Mouse (Mus musculus) skeletal muscle tissue, adult 2 months (tissue): Measurements from ENCODE around the gene Psme3.
A peak's percentile ranks its signal among the peaks of the same experiment; 100 is the strongest.
"Not testable (repeated sequence)": the region's sequence is repeated elsewhere in the genome, so short reads cannot be mapped to it uniquely, and the experiment has no call there.

Experiments
- DNase-seq: peaks from one replicate; pipeline ENCODE4 v3.0.0-alpha.2; 2012; ENCODE audit warnings: low read depth, low spot score

The Psme3 gene

GRCm38 (mm10) chr11:101312150-101312549 is 3.9 kb upstream of the Psme3 start:
- no peak for DNase-seq

GRCm38 (mm10) chr11:101314567-101314966 is 1.4 kb upstream of the Psme3 start:
- DNase-seq: no peak

DNA sequence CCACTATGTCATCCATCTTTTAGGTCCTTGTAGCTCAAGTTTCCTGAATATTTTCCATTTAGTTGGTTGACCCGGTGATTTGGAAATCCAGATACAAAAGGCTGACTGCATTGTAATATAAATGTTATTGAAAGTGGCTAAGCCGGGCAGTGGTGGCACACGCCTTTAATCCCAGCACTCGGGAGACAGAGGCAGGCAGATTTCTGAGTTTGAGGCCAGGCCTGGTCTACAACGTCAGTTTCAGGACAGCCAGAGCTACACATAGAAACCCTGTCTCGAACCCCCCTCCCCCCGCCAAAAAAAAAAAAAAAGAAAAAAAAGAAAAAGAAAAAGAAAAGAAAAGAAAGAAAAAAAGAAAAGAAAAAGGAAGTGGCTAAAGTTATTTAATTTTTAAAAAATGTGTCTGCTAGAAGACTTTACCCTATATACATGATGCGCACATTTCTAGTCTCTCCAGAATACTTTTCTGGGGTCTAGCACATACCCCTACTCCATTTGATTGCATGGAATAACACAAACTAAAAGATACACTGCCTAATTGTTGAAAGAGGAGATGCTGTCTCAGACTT is 847 bp upstream of the Psme3 start:
- DNase-seq: no peak

- DNase-seq: no peak
These were observed 496 bp downstream of the Psme3 start for GRCm38 (mm10) chr11:101316501-101316917.

DNA sequence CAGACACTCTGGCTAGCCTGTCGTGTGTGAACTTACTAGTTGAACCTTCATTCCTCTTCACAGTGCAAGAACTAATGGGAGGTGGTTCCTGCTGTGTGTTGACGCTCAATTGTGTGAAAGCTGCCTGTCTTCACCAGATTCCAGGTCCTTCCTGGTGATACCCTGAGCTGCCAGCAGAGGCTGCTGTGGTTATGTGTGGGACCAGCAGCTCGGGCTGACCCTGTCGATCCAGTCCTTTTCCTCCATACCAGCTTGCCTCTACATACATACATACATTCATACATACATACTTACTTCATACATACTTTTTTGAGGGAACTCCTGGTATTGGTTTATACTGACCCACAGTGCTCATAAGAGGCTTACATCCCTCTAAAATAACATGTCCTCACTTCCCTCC is 7.6 kb downstream of the Psme3 start:
- DNase-seq: no peak

GRCm38 (mm10) chr11:101324763-101325162 is 8.8 kb downstream of the Psme3 start, which contains the start of gene Aoc2:
Aoc2 (plus strand) TSS chr11:101325063.
- DNase-seq: no peak

GRCm38 (mm10) chr11:101325201-101325600 is 9.2 kb downstream of the Psme3 start:
- DNase-seq: not testable (repeated sequence)

GRCm38 (mm10) chr11:101326147-101326546 is 10.1 kb downstream of the Psme3 start:
- no peak for DNase-seq

DNA sequence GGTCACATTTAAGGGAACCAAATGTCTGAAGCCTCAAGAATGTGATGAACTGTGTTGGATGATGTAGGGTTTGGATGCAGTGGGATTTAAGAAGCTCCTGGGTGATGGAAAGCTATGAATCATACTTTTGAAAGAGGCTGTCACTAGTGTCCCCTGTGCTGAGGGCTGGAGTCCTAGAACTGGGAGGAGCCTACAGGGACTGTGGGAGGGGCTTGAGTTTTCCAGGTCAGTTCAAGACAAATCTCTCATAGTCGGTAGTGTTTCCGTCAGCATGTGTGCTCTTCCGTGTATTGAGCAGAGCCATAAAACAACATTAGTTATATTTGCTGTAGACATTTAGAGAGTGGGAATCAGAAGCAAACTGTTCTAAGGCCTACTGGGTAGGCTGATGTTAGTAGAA is 11.3 kb downstream of the Psme3 start:
- DNase-seq: no peak

DNA sequence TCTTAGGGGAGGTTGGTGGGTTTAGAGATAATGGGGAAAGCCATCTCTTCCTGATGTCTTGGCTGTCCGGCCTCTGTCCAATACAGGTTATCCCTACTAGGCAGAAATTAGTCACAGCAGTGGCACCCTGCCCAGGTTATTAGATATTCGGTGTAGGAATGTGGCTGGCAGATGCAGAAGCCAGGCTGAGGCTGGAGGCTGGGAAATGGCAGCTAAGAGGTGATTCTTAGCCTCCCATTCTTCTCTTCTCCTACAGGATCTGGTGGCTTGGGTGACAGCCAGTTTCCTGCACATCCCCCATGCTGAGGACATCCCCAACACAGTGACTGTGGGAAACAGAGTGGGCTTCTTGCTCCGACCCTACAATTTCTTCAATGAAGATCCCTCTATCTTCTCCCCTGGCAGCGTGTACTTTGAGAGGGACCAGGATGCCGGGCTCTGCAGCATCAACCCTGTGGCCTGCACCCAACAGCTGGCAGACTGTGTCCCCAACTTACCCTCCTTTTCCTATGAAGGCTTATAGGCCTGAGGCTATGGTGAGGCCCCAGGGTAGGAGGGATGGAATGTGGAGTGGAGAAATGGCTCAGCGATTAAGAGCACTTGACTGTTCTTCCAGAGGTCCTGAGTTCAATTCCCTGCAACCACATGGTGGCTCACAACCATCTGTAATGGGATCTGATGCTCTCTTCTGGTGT is 13.1 kb downstream of the Psme3 start:
- no peak for DNase-seq

DNA sequence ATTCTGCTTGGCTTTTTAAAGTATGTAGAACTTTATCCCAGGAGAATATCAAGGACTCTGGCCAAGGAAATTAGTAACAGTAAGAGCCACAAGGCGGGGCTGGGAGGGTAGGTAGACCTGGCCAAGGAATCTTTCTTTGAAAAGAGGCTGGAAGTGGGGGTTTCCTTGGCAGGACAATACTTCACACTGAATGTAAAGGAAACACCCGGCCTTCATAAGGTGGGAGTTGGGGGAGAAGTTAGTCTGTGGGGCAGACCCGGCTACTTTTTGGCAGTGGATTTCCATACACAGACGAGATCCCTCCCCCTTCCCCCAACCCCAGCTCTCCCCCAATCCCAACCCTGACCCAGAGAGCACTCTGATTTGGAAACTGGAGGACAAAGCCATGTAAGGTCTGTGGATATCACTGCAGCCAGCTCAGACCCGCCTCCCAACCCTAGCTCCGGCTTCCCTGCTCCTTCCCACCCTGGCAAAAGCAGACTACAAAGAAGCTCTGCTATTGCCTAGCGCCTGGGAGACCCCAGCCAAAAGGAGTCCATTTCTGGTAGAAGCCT is 14.4 kb downstream of the Psme3 start, which contains the start of gene Aoc3:
TSS of gene Aoc3 (plus strand) at position 235 of the 554 bp plus-strand sequence.
- peak; percentile 41 for DNase-seq

DNA sequence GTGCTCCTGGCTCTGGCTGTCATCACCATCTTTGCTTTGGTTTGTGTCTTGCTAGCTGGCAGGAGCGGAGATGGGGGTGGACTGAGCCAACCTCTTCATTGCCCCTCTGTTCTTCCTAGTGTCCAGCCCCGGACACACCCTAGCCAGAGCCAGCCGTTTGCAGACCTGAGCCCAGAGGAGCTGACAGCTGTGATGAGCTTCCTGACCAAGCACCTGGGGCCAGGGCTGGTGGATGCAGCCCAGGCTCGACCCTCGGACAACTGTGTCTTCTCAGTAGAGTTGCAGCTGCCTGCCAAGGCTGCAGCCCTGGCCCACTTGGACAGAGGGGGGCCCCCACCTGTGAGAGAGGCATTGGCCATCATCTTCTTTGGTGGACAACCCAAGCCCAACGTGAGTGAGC is 14.9 kb downstream of the Psme3 start:
- not testable (repeated sequence) for DNase-seq

- DNase-seq: no peak
These were observed 16.5 kb downstream of the Psme3 start for GRCm38 (mm10) chr11:101332537-101332936.

DNA sequence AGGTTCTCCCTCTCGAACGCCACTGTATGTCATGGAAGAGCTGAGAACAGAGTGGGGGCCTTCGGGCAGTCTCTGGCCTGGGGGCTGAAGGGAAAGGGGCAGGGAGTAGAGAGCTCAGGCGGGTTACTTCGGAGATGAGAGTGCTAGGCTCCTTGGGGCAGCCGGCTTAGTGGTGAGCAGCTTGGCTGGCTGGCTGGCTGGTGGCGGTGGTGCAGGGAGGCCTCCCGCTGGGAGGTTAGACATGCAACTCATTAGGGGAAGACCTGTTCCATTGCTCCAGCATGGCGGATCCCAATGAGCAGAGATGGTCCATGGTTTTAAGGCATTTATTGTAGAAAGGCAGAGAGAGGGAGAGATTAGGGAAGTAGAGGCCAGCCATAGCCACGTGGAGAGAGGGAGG is 18.0 kb downstream of the Psme3 start:
- no peak for DNase-seq

GRCm38 (mm10) chr11:101334516-101334915 is 18.5 kb downstream of the Psme3 start:
- DNase-seq: no peak

DNA sequence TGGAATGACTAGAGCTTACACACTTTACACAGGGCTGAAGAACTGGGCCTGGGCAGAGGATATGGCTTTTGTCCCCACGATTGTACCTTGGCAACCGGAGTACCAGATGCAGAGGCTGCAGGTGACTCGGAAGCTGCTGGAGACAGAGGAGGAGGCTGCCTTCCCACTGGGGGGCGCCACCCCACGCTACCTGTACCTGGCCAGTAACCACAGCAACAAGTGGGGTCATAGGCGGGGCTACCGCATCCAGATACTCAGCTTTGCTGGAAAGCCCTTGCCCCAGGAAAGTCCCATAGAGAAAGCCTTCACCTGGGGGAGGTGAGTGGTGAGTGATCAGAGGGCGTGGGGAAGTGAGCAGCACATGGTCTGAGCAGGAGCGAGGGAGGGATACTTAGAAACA is 19.7 kb downstream of the Psme3 start:
- no peak for DNase-seq

DNA sequence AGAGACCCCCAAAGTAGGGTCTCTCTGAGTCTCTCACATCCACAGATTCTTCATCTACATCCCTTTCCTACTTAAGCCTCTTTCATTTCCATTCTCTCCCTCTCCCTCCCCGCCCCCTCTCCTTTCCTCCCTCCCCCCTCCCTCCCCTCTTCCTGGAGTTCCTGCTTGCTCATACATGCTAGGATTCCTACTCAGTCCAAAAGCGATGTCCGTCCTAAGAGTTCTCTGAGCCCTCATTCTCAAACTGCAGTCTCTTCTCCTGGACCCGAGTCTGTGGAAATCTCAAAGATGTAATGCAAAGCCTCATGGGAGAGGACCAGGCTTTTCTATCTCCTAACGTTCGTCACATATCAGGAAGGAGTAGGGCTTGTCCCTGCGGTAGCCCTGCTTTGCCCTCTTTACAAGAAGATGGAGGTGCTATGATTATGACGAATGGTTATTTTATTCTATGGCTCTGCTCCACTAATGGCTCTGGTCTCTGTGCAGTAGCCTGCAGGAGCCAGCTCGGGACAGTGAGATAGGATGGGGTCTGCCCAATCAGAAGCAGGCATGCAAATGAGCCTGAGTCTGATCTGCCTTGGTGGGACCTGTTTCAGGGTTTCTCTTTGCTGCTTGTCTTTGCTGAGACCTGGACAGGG is 22.2 kb downstream of the Psme3 start:
- DNase-seq: no peak

DNA sequence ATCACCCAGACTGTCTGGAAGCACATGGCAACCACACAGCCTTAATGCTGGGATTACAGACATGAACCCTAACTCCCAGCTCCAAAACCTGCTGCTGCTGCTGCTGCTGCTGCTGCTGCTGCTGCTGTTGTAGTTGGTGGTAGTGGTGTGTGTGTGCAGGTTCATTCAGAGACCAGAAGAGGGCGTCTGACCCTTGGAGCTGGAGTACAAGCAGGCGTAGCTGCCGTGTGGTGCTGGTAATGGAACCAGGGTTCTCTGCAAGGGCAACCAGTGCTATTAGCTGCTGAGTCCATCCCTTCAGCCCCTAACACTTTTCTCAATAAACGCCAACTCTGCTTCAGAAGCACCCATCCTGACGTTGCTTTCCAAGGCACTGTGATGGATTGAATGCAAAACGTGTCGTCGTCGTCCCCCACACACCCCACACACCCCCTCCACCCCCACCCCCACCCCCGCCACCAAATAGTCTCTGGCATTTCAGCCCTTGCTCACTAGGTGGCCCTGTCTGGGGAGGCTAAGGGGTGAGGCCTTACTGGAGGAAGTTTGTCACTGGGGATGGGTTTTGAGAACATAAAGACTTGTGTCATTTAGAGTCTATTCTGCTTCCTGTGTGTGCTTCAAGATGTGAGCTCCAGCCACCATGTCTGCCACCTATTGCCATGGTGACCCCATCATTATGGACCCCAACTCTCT is 31.2 kb downstream of the Psme3 start:
- DNase-seq: no peak

GRCm38 (mm10) chr11:101348774-101349173 is 32.8 kb downstream of the Psme3 start:
- DNase-seq: no peak

DNA sequence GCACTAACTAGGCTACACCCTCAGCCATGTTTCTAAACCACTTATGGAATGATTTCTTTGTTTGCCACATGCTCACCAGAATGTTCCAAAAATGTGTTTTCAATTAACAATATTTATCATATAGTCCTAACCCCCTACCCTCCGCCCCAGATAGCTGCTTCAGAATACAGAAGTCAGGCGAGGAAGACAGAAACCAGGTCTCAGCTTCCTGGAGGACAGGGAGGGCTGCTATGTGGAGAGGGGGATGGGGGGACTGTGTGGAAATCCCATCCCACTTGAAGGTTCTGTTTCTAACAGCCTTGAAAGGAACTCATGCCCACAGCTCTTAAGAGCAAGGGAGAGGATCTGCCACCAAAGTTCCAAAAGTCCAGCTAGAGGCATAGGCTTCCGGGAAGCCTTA is 33.2 kb downstream of the Psme3 start:
- no peak for DNase-seq

GRCm38 (mm10) chr11:101351100-101351720 is 35.2 kb downstream of the Psme3 start:
- no peak for DNase-seq

DNA sequence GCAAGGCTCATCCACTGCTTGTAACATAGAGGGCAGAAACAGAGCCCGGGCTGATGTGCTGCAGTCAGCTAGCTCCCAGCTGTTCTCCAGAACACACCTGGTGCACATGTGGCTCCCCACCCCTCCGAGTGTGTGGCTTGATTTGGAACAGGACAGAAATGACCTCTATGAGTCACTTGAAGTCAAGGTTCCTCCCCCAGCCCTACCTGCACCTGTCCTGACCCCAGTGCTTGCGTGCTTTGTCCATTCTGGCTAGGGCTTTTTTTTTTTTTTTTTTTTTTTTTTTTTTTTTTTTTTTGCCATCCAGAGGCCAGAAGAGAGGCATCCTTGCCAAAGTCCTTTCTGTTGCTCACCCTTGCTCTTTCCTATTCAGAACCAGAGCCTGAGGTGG is 35.7 kb downstream of the Psme3 start:
- DNase-seq: no peak
